Mouse (Mus musculus) monocyte, adult 5-6 weeks (primary cell): ENCODE data around the gene Hoxd11. TPM values are rescaled to one million over a fixed set of nuclear protein-coding genes. Genes with fewer than 3 reads are reported as not detected.

ENCODE experiments used
- ATAC-seq: fragments of 153-309, 156-312 bp; replicated peaks from 2 replicates; pipeline ENCODE4 v1.8.0; 2017; ENCODE audit warnings: mild to moderate bottlenecking; ENCODE audit not compliant: low TSS enrichment, insufficient number of reproducible peaks, severe bottlenecking, poor library complexity, low FRiP score
- total RNA-seq: library from RNA; stranded (forward); fragments of 200-1000, 200-491, 200-594 nt; gene quantifications from 3 replicates; pipeline ENCODE4 v1.2.3, GENCODE M21; 2017

The Hoxd11 gene
- total RNA-seq: not detected in 3 replicates

DNA sequence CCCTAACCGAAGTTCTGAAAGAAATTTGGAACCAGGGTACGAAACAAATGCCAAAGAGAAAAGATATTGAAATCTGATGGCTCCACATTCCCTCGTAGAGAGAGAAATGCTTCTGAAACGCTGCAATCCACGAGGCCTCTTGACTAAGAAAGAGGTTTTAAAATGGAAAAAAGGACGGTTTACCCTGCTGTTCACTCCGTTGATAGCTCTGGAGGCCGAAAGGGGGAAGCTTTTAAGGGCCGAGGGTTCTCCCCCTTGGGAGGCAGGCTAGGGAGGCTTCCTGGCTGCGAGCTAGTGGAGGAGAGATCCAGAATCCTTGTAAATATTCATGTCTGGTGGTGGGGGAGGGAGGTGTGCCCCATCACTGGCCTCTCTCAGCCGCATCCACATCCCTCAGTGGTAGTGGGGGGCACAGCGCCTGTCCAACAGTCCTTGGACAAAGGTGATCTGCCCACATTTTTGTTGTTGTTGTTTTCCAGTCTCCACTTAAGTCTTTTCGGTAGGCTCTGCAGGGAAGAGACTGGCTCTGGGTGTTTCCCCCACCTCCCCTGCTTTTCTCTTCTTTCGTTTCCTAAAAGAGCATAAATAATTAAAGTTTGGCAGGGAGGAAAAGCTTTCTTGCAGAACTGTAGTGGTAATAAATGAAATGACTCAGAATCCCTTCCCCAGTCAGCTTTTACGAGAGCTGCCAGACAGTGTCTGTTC, at the start of gene Hoxd11:
Gene Hoxd11 (plus strand): TSS at position 667 of the 705 bp plus-strand sequence.
- ATAC-seq: no peak

DNA sequence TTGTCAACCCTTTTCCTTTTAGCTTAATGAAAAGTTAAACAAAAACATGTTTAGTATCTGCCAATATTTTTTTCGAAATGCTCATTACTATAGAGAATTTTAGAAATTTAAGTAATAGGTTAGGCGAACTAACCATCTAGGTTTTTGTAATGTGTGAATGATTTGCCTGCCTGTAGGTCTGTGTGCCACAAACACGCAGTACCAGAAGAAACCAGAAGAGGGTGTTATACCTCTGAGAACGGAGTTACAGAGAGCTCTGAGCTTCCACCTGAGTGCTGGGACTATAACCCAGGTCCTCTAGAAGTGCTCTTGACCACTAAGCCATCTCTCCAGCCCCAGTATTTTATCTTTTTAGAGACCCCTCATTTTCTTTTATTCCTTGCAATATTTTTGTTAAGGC, 43.9 kb upstream of the Hoxd11 start:
- no peak for ATAC-seq

DNA sequence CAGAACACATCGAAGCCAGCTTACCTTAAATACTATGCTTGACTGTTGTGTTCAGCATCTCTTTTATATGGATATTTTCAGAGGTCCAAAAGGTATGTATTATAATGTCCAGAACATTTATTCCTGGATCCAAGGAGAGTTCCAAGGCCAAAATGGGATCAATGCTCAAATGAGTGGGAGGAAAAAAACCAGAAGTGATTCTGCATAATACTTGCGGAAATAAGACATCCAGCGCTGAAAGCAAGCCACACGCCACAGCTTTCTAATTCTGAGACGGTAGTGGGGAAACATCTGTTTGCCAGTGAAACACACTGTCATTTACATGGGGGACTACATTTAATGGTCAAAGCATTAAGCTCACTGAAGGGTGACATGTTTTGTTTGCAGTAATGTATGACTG, 36.9 kb upstream of the Hoxd11 start:
- no peak for ATAC-seq

DNA sequence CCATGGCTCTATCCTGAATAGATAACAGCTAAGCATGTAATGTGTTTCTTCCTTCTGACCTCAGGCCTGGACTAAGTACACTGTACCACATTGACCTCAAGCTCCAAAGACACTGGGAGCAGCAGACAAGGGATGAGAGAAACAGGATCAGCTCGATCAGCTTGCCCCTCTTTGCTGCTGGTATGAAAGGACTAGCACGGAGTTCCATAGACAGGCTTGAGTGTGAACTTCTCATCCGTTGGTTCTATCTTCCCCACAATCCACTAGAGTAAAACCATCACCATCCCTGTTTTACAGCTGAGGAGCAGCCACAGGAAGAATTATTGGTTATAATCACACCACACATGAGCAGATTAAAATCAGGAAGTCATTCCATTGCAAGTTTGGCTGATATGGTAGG, 33.7 kb upstream of the Hoxd11 start:
- no peak for ATAC-seq

DNA sequence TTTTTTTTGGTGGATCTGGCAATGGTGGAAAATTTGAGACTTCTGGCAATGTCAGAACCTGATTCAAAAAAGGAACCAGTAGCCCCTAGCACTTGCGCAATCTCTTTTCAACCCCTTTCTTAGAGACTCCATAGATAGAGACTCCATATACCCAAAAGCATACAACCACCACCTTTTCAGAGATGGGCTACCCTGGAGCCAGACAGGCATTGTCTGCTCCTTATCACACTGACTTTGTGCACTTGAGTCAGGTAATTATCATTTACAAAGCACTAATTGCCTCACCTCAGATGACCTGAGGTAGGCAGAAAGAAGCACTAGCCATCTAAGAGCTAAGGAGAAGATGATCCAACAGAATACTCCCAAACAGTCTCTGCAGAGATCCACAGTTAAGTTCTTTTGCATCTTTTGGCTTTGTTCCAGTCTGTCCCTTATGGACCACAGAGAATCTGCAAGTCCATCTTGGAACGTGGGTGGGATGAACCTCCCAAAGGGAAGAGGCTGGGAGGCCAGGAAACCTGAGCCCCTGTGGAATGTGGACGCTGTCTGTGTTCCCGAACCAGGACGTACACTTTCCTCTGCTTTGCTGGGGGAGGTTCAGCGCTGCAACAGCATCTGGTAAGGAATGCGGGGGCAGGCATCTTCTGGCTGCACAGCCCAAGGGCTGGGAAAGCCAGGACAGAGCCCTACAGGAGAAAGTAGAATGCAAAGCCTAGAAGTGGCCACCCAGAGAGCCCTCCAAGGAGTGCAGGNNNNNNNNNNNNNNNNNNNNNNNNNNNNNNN, 32.1 kb upstream of the Hoxd11 start:
- ATAC-seq: no peak

DNA sequence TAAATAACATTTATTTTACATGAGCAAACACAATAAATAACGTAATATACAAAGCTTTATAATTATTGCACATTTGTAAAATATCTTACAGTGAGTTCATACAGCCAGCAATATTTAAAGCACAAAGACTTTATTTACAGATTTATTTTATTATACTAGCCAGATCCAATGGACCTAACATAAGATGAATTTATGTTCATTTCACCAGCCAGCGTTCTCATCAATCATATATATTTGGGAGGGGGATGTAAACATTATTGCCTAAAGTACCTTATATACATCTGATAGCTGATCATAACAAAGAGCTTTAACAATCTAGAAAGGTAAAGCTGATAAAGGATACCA, 26.4 kb upstream of the Hoxd11 start:
- ATAC-seq: no peak

DNA sequence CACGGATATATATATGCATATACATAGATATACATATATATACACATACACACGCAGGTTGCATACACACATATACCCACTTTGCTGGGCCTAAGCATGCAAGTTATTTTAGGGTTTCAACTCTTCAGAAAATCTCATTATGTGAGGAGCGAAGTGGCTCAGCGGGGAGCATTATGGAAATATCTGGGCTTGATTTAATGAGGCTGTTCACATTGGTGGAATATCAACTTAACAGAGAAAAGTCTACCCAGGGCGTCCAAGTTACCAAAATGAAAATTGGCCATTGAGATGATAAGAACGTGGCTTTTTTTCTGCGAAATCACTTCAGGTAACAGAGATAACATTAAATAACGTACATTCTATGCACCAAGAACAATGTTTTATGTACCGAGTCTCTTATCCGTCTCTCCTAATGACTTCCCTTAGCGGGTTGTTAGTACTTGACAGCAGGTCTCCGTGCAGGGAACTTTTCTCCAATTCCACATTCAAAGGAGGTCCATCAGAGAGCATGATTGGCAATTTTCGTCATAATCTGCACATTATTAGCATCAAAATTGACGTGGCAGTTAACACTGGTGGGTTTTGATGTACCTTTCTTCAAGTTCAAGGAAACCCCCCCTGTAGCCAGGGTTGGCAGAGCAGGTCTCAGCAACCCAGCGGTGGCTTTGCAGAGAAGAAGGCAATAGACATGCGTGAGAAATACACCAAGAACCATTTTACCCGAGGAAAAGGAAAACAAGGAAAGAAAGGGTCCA, 25.4 kb upstream of the Hoxd11 start:
- ATAC-seq: no peak

DNA sequence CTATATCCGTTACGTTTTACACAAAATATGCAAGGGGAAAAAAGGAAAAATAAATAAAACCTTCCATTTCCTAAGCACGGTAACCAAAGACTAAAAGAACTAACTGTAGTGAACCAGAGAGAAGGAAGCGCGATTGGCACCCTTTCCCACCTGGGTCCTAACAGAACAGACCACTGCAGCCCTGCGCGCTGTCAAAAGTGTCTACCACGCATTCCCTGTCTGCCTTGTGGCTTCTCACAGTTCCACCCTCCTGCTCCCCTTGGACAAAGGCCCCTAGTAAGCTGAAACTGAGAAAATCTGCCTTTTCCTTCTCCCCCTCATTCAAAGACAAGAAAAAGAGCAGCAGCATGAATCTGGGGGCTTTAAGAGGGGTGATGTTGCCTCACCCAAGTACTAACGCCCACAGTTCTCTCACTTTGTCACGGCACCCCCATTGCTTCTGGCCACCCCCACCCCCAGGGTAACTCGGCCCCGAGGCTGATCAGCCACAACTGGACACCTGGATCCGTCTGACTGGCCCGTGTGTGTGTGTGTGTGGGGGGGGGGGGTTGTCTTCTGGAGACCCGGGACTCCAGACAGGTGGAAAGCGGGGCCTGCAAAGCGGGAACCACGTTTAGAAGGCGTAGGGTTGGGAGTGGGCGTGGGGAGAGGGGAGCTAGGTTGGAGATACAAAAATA, 24.5 kb upstream of the Hoxd11 start:
- no peak for ATAC-seq

DNA sequence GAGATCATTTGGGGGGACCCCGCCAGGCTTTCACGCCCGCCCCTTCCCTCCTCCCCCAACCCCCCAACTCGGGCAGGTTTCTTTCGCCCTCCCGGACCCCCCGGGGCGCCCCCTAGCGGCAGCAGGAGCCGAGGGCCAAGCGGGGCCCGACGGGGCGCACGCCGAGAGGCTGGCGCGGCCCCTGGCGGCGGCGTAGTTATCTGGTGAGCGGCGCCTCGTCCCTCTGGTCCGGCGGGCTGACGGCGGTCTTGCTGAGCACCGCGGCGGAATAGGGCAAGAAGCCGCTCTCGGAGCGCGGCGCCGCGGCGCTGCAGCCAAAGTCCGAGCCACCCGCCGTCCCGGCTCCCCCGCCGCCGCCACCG, 24.0 kb upstream of the Hoxd11 start:
- no peak for ATAC-seq

DNA sequence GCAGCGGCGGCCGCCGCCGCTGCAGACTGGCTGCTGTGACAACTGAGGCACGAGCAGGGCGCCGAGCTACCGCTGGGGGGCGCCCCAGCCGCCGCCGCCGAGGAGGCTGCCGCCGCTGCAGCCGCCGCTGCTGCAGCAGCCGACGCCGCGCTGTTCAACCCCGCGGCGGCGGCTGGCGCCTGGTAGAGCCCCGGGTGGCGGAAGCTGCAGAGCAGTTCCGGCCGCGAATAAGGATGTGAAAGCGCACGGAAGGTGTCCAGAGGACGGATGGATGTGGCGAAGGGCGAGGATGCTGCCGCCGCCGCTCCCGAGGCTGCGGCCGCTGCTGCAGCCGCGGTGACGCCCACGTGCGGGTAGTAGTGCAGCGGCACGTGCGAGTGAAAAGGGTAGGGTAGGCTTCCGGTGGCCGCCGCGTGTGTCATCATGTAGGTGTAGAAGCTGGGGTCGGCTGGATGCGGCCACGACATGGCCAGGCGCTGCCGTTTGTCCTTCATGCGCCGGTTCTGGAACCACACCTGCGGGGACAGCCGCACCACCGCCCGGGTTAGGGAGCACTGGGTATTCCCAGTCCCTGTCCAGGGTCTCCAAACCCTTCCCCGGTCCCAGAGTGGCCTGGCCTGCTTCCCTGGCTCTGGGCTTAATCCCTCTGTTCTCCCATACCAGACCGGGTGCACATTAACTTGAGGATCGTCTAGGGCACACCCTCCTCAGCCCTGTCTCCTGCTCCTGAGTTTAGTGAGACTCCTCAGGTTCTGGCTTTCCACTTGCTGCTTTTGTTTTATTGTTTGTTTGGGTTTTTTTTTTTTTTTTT, 23.3 kb upstream of the Hoxd11 start:
- ATAC-seq: peak; percentile 58

DNA sequence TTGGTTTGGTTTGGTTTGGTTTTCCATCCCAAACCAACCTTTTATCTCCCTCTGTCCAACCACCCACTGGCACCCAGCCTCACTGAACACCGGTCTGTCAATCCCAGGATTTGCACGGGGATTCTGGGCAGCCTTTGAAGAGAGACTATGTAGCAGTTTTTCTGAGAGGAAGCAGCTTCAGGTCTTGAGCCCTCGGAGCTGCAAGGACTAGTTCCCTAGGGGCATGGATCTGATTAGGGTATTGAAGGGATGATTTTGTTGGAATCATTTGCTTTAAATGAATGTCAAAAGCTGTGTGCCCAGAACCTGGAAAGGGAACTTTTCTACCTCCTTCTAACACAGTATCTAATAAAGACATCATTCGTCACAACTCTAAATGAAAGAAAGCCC, 22.7 kb upstream of the Hoxd11 start:
- no peak for ATAC-seq

DNA sequence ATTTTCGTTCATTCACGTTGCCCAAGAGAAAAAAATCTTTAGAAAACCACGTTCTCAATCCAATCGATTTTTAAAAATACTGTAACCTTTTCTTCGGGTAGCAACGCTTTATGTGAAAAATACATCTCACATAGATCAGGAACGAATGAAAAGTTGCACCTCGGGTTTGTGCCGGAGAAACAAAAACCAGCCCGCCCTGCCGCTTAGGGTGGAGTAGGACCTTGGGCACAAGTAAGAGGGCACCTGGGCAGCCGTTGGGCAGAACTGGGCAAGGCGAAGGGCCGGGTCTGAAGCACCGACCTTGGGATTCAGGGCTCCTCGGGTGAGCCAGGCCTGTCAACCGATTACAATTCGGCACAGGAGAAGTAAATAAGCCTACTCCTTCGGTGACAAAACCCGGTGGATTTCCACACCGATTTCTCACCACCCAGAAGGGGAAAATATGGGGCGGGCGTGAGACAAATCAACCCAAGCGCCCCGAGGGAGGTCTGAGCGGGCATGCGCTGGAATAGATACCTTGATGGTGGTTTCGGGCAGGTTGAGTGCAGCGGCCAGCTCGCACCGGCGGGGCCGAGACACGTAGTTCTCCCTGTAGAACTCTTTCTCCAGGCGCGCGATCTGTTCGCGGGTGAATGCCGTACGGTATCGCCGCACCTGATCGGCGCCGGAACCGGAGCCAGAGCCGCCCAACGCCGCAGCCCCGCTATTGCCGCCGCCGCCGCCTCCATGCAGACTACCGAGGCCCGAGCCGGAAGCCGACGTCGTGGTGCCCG, 21.9 kb upstream of the Hoxd11 start:
- ATAC-seq: no peak

DNA sequence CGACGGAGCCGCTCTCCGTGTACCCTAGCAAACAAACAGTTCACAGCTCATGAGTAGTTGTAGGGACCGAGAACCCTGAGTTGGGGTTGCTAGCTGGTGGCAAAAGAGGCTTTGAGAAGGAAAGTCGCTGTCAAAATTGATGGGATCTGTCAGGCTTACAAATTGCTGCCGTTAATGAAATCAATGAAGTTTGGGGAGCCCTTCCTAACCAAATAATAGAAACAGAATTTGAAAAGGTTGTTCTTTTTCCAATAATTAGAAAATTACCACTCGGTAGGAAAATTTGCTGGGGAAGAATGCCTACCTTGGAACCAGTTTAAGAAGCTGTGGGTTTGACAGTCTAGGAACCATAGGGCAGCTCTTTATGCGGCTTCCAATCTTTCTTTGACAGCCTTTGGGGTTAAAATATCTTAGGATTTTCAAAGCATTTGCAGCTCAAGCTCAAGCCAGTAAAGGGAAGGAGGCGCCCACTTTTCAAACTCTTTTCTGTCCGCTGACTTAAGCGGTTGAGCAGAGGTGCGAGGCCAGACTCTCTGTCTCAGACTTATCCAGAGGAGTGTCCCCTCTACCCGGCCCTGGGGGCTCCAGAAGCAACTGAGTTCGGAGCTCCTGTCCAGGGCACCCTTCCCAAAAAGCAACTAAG, 21.2 kb upstream of the Hoxd11 start:
- no peak for ATAC-seq

DNA sequence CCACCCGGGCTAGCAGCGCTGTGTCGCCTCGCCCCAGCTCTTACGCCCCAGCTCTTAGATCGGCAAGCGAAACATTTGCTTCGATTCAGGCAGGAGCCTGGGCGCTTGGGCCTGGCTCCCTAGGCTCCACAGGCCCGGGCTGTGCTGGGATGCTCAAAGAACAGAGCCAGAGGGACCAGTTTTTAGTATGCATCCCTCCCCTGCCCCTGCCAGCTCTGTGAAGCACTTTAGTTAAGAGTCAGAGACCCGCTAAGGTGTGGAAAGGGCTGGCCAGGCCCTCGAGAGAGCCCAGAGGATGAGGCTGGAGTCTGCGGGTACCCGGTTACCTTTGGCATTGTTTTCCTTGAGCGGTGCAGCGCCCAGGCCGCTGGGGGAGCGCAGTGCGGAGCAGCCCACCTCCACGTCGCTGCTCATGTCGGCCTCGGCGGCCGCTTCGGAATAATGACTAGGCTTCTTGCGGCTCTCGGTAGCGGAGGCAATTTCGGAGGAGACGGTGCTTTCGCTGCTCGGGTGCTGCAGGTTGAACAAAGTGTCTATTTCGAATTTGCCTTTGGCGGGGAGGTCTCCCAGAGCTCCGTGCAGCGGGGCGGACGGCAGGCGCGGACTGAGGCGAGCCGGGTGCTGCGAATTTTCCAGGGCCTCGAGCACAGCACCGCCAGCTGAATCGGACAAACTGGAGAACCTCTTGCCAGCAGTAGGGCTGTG, 20.5 kb upstream of the Hoxd11 start:
- ATAC-seq: no peak

DNA sequence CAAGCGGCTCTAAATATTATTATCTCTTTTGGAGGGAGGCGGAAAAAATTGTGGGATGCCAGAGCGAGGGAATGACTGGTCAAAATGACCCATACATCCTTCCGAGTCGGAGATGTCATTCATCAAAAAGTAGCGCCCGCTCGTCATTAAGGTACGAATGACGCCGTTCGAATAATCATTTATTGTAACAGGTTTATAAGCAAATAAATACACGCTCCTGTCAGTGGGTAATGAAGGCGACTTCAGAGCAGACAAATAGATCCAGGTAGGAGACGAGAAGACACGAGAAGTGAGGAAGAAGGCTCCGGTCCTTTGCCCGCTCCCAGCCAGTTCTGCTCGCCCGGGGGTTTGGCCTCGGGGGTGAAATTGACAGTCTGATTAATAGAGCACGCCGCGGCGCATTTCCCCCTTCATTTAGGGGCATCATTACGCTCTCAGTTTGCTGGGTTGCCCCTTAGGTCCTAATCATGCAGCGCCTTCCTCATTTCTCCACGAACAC, 19.8 kb upstream of the Hoxd11 start, which contains the start of gene Evx2:
Gene Evx2 (minus strand): TSS at position 51 of the 499 bp plus-strand sequence.
- ATAC-seq: no peak
